Mouse (Mus musculus): Measurements from ENCODE around the gene Trmt13. TPM values are rescaled to one million over a fixed set of nuclear protein-coding genes. Genes with fewer than 3 reads are reported as not detected.

The Trmt13 gene
- total RNA-seq, 1 experiment, result 22.8 TPM

DNA sequence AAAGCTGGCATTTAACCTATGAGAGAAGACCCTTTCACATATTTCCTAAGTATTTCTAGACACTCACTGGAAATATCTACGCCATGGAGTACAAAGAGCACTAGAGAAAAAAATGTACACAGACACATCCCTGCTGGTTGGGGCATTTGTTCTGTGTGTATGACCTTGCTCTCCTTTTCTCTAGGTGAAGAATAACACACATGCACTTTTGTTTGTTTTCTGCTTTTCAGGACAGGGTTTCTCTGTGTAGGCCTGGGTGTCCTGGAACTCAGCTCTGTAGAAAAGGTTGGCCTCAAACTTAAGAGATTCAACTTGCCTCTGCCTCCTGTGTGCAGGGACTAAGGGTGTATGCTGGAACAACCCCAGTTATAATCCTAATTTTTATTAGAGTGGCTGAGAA lies 32.0 kb upstream of the Trmt13 start:
- in situ Hi-C loops (cut with MboI; ENCODE audit: low sequenced_read_pairs in 2 of 2, unreplicated experiment in 2 of 2), result no loop called here
- no peak overlapping the region for H3K9ac ChIP-seq (ENCODE audit: insufficient read depth, low read depth, low read length, poor library complexity, severe bottlenecking)
- H3K4me1 ChIP-seq (ENCODE audit: control insufficient read depth in 2 of 2, insufficient read depth in 2 of 2, low read length in 2 of 2, poor library complexity in 1 of 2), result peaks cover under 1 to 5% of the 10 kb centered on the region in 2 experiments; a peak in 3 of 4 replicates
- no peaks in the 10 kb centered on the region for H3K9me3 ChIP-seq (ENCODE audit: control insufficient read depth, insufficient read depth, low read depth, low read length)
- peaks cover 26% of the 10 kb centered on the region for H3K36me3 ChIP-seq (ENCODE audit: control insufficient read depth, insufficient read depth, low read length, poor library complexity, severe bottlenecking)
- H3K27ac ChIP-seq (ENCODE audit: insufficient read depth, low read depth, low read length, poor library complexity, severe bottlenecking), result no peak overlapping the region
- H3K4me3 ChIP-seq (ENCODE audit: insufficient read depth in 1 of 2, low read depth in 1 of 2, low read length in 2 of 2, poor library complexity in 1 of 2, severe bottlenecking in 1 of 2), result no peak overlapping the region
- TF ChIP-seq ZC3H11A (IDR thresholded peaks at IDR 0.05; ENCODE audit: borderline replicate concordance, low read depth, low read length) (no peak), MAFK (IDR thresholded peaks at IDR 0.05; ENCODE audit: insufficient read depth, low read depth, low read length) (no peak), CHD2 (IDR thresholded peaks at IDR 0.05; ENCODE audit: low read depth, low read length) (no peak), HCFC1 (IDR thresholded peaks at IDR 0.05; ENCODE audit: borderline replicate concordance, insufficient read depth, low read length) (no peak), ZNF384 (IDR thresholded peaks at IDR 0.05; ENCODE audit: low read depth, low read length) (no peak)
- no peak for DNase-seq (ENCODE audit: low read depth, low spot score)

- no peak for DNase-seq (ENCODE audit: low read depth, low spot score)
- TF ChIP-seq ZC3H11A (IDR thresholded peaks at IDR 0.05; ENCODE audit: borderline replicate concordance, low read depth, low read length) (no peak), MAFK (IDR thresholded peaks at IDR 0.05; ENCODE audit: insufficient read depth, low read depth, low read length) (no peak), ZNF384 (IDR thresholded peaks at IDR 0.05; ENCODE audit: low read depth, low read length) (no peak), CHD2 (IDR thresholded peaks at IDR 0.05; ENCODE audit: low read depth, low read length) (no peak), HCFC1 (IDR thresholded peaks at IDR 0.05; ENCODE audit: borderline replicate concordance, insufficient read depth, low read length) (no peak)
- H3K27ac ChIP-seq (ENCODE audit: insufficient read depth, low read depth, low read length, poor library complexity, severe bottlenecking), result no peak overlapping the region
- no peaks in the 10 kb centered on the region for H3K9me3 ChIP-seq (ENCODE audit: control insufficient read depth, insufficient read depth, low read depth, low read length)
- H3K4me1 ChIP-seq (ENCODE audit: control insufficient read depth in 2 of 2, insufficient read depth in 2 of 2, low read length in 2 of 2, poor library complexity in 1 of 2), result peaks cover 2 to 8% of the 10 kb centered on the region in 2 experiments; a peak in 2 of 4 replicates
- no peak overlapping the region for H3K9ac ChIP-seq (ENCODE audit: insufficient read depth, low read depth, low read length, poor library complexity, severe bottlenecking)
- H3K4me3 ChIP-seq (ENCODE audit: insufficient read depth in 1 of 2, low read depth in 1 of 2, low read length in 2 of 2, poor library complexity in 1 of 2, severe bottlenecking in 1 of 2), result no peak overlapping the region
- peaks cover 35% of the 10 kb centered on the region for H3K36me3 ChIP-seq (ENCODE audit: control insufficient read depth, insufficient read depth, low read length, poor library complexity, severe bottlenecking)
- in situ Hi-C loops (cut with MboI; ENCODE audit: low sequenced_read_pairs in 2 of 2, unreplicated experiment in 2 of 2), result no loop called here
Observed at GRCm38 (mm10) chr3:116642373-116642772, 28.0 kb upstream of the Trmt13 start.

DNA sequence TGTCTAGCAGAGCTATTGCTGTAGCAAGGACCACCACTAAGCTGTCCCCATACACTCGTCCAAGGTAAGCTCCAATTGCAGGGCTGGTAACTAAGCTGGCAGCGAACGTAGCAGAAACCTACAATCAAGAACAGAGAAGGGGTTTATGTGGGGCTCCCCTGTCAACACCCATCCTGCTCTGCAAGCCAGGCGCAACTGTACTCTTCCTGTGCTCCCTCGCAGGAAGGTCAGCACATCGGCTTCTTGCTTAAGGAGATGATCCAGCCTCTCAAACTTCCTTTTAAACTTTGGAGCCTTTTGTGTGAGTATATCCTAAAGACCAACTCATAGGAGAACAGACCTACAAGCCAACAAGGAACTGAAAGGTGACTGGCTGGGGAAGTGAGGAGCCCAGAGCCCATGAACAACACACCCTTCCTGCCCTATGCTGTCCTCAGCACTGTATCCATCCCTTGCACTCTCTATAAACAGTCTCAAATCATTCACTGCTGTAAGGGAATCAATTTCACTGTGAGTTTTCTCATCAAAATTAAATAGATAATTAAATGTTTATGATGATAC lies 27.5 kb upstream of the Trmt13 start:
- TF ChIP-seq HCFC1 (IDR thresholded peaks at IDR 0.05; ENCODE audit: borderline replicate concordance, insufficient read depth, low read length) (no peak), CHD2 (IDR thresholded peaks at IDR 0.05; ENCODE audit: low read depth, low read length) (no peak), ZNF384 (IDR thresholded peaks at IDR 0.05; ENCODE audit: low read depth, low read length) (no peak)
- H3K9ac ChIP-seq (ENCODE audit: insufficient read depth, low read depth, low read length, poor library complexity, severe bottlenecking), result no peak overlapping the region
- no peak for DNase-seq (ENCODE audit: low read depth, low spot score)
- no peak overlapping the region for H3K4me3 ChIP-seq (ENCODE audit: insufficient read depth in 1 of 2, low read depth in 1 of 2, low read length in 2 of 2, poor library complexity in 1 of 2, severe bottlenecking in 1 of 2)
- H3K27ac ChIP-seq (ENCODE audit: insufficient read depth, low read depth, low read length, poor library complexity, severe bottlenecking), result no peak overlapping the region
- in situ Hi-C loops (cut with MboI; ENCODE audit: low sequenced_read_pairs in 2 of 2, unreplicated experiment in 2 of 2), result no loop called here
- peaks cover 34% of the 10 kb centered on the region for H3K36me3 ChIP-seq (ENCODE audit: control insufficient read depth, insufficient read depth, low read length, poor library complexity, severe bottlenecking)
- no peaks in the 10 kb centered on the region for H3K9me3 ChIP-seq (ENCODE audit: control insufficient read depth, insufficient read depth, low read depth, low read length)
- peaks cover 2 to 8% of the 10 kb centered on the region in 2 experiments; a peak in 2 of 4 replicates for H3K4me1 ChIP-seq (ENCODE audit: control insufficient read depth in 2 of 2, insufficient read depth in 2 of 2, low read length in 2 of 2, poor library complexity in 1 of 2)

GRCm38 (mm10) chr3:116640024-116640423 lies 25.6 kb upstream of the Trmt13 start:
- Histone ChIP-seq H3K27ac (ENCODE audit: insufficient read depth, low read depth, low read length, poor library complexity, severe bottlenecking) (no peak overlapping the region), H3K4me3 (ENCODE audit: insufficient read depth in 1 of 2, low read depth in 1 of 2, low read length in 2 of 2, poor library complexity in 1 of 2, severe bottlenecking in 1 of 2) (no peak overlapping the region), H3K4me1 (ENCODE audit: control insufficient read depth in 2 of 2, insufficient read depth in 2 of 2, low read length in 2 of 2, poor library complexity in 1 of 2) (peaks cover 3 to 10% of the 10 kb centered on the region in 2 experiments; a peak in 2 of 4 replicates), H3K9ac (ENCODE audit: insufficient read depth, low read depth, low read length, poor library complexity, severe bottlenecking) (no peak overlapping the region), H3K36me3 (ENCODE audit: control insufficient read depth, insufficient read depth, low read length, poor library complexity, severe bottlenecking) (peaks cover 36% of the 10 kb centered on the region), H3K9me3 (ENCODE audit: control insufficient read depth, insufficient read depth, low read depth, low read length) (no peaks in the 10 kb centered on the region)
- DNase-seq (ENCODE audit: low read depth, low spot score), result no peak
- in situ Hi-C loops (cut with MboI; ENCODE audit: low sequenced_read_pairs in 2 of 2, unreplicated experiment in 2 of 2), result no loop called here
- TF ChIP-seq ZC3H11A (IDR thresholded peaks at IDR 0.05; ENCODE audit: borderline replicate concordance, low read depth, low read length) (no peak), MAFK (IDR thresholded peaks at IDR 0.05; ENCODE audit: insufficient read depth, low read depth, low read length) (no peak), ZNF384 (IDR thresholded peaks at IDR 0.05; ENCODE audit: low read depth, low read length) (no peak), HCFC1 (IDR thresholded peaks at IDR 0.05; ENCODE audit: borderline replicate concordance, insufficient read depth, low read length) (no peak), CHD2 (IDR thresholded peaks at IDR 0.05; ENCODE audit: low read depth, low read length) (no peak)

Data from ES-E14 (cell line).